Mouse (Mus musculus) heart, adult 2 months (tissue): Measurements from ENCODE around the gene Mpg.

Experiments used
- CTCF ChIP-seq: fragments of 200-600 bp; IDR thresholded peaks from 2 replicates; pipeline ENCODE4 v1.8.1; 2022; ENCODE audit warnings: antibody characterized with exemption, mild to moderate bottlenecking, moderate library complexity
- EP300 ChIP-seq: fragments of 200-500 bp; IDR thresholded peaks from 2 replicates; pipeline ENCODE4 v1.6.1; 2011; ENCODE audit warnings: low read depth, low read length, control low read depth; ENCODE audit not compliant: insufficient read depth
- POLR2A ChIP-seq: fragments of 200-500 bp; IDR thresholded peaks from 2 replicates; pipeline ENCODE4 v1.6.1; 2011; ENCODE audit warnings: mild to moderate bottlenecking, low read depth, low read length, control low read depth; ENCODE audit not compliant: insufficient read depth

DNA sequence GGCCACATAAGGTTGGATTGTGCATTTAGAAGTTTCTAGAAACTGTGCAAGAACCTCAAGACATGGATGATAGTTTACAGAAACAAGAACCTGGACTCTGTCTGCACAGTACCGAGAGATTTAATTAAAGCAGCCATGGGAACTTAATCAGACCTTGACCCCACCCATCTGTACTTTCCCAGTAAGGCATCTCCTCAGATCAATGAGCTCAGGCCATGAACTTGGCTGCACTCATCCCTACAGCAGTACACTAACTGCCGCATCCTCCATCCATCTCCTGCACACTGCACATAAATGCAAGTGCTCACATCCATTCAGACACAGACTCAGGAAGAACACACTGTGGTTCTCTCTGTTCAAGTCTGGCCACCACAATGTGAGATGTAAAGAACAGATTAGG lies 54.3 kb downstream of the Mpg start:
- TF ChIP-seq CTCF (no peak), POLR2A (no peak), EP300 (no peak)
